Mouse (Mus musculus) adrenal gland, postnatal 25 days (tissue): ENCODE results near the gene Padi3. TPM values are rescaled to one million over a fixed set of nuclear protein-coding genes. Genes with fewer than 3 reads are reported as not detected.

ENCODE experiments used
- DNase-seq: peaks from one replicate; pipeline ENCODE4 v3.0.0; 2021; ENCODE audit warnings: mixed read lengths
- long read RNA-seq: library from polyadenylated mRNA; stranded (forward); transcript quantifications from one replicate; pipeline ENCODE4 v2.0.0, GENCODE M21; 2021
- total RNA-seq: library from RNA; stranded (reverse); gene quantifications from 2 replicates; pipeline ENCODE4 v1.2.3, GENCODE M21; 2021

The Padi3 gene
- not detected in 2 replicates for total RNA-seq
- long read RNA-seq: 0 reads

GRCm38 (mm10) chr4:140810458-140811260 lies at the start of gene Padi3:
Gene Padi3 (minus strand): TSS chr4:140810648.
- DNase-seq: no peak

DNA sequence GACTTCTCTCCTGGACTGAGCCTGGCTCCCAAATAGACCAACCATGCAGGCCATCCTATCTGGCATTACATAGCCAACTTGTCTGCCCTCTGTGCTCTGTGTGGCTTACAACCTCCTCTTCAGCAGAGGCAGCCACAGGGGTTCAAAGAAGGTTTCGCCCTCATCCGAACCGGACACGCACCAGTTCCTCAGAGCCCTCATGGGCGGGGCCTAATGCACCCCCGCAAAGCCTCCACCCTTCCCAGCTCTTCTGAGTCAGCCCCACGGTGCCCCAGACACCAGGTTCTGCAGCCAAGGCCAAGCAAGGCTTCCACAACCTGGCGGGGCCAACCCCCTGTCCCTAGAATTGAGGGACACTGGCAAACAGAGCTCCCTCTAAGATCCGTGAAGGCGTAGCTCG lies 48.8 kb upstream of the Padi3 start:
- DNase-seq: no peak

GRCm38 (mm10) chr4:140857813-140858212 lies 47.4 kb upstream of the Padi3 start:
- no peak for DNase-seq

DNA sequence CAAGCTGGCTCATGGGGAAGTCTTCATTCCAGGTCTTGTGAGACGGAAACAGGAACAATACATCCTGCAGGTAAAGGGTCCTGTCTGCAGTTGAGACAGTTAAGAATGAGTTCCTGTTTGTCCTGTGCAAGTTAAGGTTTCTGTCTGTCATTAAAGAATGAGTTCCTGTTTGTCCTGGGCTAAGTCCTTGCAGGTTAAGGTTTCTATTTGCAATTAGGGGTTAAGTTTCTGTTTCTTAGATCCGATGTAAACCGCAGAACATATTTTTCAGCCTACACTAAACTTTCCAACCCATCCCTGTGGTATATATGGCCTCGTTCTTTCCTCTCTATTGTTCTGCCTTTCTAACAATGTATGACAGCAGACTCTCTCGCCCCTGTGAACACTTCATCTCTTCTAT lies 46.6 kb upstream of the Padi3 start:
- DNase-seq: no peak

DNA sequence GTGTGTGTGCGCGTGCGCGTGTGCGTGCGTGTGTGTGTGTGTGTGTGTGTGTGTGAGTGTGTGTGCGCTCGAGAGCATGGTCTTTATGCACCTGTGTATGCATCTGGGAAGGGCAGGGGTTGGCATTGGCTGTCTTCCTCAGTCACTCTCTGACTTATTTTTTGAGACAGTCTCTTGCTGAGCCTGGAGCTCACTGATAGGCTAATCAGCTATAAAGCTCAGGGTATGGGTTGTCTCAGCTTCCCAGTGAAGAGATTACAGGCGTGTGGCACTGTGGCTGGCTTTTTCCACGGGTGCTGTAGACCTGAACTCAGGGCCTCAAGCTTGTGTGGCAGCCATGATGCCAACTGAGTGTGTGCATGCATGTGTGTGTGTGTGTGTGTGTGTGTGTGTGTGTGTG lies 44.7 kb upstream of the Padi3 start:
- DNase-seq: no peak

DNA sequence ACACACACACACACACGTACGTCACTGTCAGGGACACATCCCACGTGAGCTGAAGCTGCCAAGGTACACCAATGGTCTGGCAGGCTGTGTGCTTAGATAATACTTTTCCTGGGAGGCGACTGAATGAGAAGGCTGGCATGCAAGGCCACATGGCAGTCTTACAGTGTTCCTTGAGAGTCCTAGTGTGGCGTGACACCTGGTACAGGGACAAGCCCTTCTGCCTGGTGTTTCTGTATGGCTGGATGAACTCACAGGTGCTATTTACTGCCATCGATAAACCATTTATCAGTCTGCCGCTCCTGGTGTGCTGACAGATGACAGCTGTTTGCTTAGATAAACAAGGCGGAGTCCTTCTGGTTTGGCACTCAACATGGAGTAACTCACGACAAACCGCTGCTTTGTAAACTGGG lies 44.0 kb upstream of the Padi3 start:
- no peak for DNase-seq

GRCm38 (mm10) chr4:140853626-140854025 lies 43.2 kb upstream of the Padi3 start:
- no peak for DNase-seq

GRCm38 (mm10) chr4:140849310-140849709 lies 38.9 kb upstream of the Padi3 start:
- no peak for DNase-seq

- no peak for DNase-seq
These were observed 35.2 kb upstream of the Padi3 start, which contains the start of gene Padi1 for GRCm38 (mm10) chr4:140845666-140846065. Gene Padi1 (minus strand): TSS chr4:140845778.

DNA sequence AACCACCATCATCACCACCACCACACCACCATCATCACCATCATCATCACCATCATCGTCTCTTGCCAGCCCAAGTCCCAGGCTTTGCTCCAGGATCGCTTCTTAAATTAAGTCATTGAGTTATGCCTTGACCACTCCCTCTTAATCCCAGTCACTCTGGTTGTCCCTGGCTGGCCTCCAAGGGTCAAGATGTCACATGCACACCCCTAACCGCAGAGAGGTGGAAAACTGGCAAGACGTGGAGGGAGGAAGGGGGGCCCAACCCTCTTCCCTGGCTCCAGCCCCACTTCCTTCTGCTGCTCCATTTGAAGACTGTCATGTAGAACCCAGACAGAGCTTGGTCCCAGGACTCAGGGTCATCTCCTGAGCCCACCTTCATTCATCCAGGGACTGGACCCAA lies 34.5 kb upstream of the Padi3 start:
- no peak for DNase-seq

GRCm38 (mm10) chr4:140843670-140844280 lies 33.3 kb upstream of the Padi3 start:
- no peak for DNase-seq

- no peak for DNase-seq
These were observed 32.5 kb upstream of the Padi3 start for GRCm38 (mm10) chr4:140842909-140843308.

DNA sequence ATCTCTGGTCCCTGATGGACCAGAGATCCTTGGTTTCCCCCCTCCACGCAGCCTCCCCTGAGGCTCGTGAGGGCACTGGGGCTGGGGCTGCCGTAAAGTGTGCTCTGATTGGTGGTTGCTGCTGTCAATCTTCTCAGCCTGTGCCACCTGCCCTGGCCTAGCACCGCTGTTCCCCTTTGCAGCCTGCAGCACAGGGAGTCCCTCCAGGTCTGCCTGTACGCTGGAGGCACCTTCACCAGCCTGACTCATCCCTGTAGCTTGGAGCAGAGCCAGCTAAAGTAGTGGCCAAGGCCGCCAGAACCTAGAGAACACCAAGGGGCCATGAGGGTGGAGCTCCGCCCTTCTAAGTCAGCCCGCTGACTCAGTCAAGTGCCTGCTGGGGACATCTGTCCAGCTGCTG lies 27.4 kb upstream of the Padi3 start:
- peak; percentile 82 for DNase-seq

GRCm38 (mm10) chr4:140836208-140836866 lies 25.9 kb upstream of the Padi3 start:
- peak; percentile 65 for DNase-seq

DNA sequence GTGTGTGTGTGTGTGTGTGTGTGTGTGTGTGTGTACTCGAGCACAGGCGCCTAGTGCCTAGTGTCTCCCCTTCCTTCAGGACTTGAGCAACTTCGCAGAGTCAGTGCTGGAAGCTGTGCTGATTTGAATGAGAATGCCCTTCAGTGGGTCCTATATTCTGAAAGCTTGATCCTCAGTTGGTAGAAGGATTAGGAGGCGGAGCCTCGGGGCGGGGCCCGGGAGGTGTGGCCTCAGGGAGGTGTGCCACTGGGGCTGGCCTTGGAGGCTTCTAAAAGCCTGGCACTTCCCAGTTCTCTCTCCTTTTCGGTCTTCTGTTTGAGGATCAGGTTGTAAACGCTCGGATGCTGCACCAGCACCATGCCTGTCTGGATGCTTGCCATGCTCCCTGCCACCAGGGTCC lies 25.2 kb upstream of the Padi3 start:
- peak; percentile 76 for DNase-seq

- peak; percentile 34 for DNase-seq
These were observed 24.0 kb upstream of the Padi3 start for GRCm38 (mm10) chr4:140834327-140834934.

GRCm38 (mm10) chr4:140832821-140833220 lies 22.4 kb upstream of the Padi3 start:
- DNase-seq: no peak

- no peak for DNase-seq
These were observed 21.4 kb upstream of the Padi3 start for GRCm38 (mm10) chr4:140831808-140832207.

DNA sequence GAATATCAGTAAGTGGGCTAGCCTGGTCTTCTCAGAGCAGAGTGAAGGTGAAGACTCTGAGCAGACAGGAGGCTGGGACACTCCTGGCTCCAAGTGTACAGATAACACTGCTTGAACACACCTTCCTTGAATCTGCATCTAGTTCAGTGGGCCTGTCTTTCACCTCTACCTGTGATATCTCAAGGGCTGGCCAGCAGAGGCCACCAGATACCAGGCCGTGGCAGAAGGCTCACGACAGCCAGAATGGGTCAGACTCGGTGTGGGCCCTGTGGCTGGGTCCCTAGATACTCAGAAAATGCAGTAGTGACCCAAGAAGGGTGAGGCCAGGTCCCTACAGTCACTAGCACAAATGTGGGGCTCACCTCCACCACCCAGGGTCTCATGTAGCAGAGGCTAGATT lies 16.8 kb upstream of the Padi3 start:
- no peak for DNase-seq

- DNase-seq: no peak
These were observed 15.5 kb upstream of the Padi3 start for GRCm38 (mm10) chr4:140825942-140826341.

DNA sequence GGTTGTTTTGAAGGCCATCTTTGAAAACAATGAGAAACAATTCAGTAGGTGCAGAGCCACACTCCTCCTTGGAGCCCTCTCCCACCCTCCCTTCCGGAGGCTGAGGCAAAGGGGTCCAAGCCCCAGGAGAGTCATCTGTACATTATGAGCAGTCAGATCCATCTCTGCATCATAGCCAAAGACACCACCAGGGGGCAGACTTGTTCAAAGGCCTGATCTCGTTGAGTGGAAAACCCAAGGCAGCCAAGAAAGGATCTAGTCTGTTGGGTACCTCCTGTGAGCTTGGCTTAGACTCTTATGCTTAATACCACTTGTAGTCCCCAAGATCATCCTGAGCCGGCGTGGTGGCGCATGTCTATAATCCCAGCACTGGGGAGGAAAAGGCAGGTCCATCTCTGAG lies 11.5 kb upstream of the Padi3 start:
- peak; percentile 74 for DNase-seq

- no peak for DNase-seq
These were observed 7.0 kb upstream of the Padi3 start for GRCm38 (mm10) chr4:140817413-140817812.
